Mouse (Mus musculus): ENCODE data around the gene Qtrt2.

DNA sequence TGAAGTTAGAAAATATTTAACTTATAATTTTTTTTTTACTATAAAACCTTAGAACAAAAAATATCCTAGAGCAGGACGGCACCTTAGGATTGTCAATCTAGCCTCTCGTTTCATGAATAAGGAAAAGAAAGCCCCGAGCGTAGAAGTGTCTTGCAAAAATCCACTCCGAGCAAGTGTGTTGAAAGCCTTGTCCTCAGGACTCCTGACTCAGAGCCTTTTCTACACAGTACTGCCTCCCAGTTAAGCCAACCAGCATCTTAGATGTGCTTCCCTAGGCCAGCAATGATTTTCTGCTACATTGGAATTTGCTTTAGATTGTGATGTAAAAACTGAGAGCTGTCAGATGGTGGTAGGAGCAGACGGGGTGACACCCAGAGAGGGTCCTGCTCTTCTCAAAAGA, 6.4 kb upstream of the Qtrt2 start:
- TF ChIP-seq CTCF (conservative IDR thresholded peaks at IDR 0.05; ENCODE audit: insufficient read depth, insufficient read length, low read depth, low read length): no peak
- no peak for TF ChIP-seq POLR2A (IDR thresholded peaks at IDR 0.05; ENCODE audit: low read depth, low read length)

Data from kidney, adult 2 months (tissue).